Comparison of ENCODE assay signal across 8 mouse cellular contexts in genomic region chr17:17827658-17828190, GRCm38 (mm10). TPM values are rescaled to one million over a fixed set of nuclear protein-coding genes. Genes with fewer than 3 reads are reported as not detected.
A peak's percentile ranks its signal among the peaks of the same experiment; 100 is the strongest.
DNase-seq lines count a peak whose midpoint lies in the region; ATAC-seq and TF ChIP-seq lines count a peak whose summit lies in the region.

No protein-coding gene starts in this region.

- peaks cover 16% of the 10 kb centered on the region for H3K4me1 ChIP-seq in thymus, adult 2 months (replicated peaks; ENCODE audit: control insufficient read depth, insufficient read depth, low read length)
- H3K4me1 ChIP-seq in embryonic facial prominence, embryonic 11.5 days (ENCODE audit: control insufficient read depth, insufficient read depth, low read length): peaks cover 5% of the 10 kb centered on the region
- H3K4me1 ChIP-seq in heart, embryonic 11.5 days (ENCODE audit: control insufficient read depth, insufficient read depth, low read length): peaks cover 24% of the 10 kb centered on the region
- H3K4me1 ChIP-seq in kidney, embryonic 15.5 days: peaks cover 38% of the 10 kb centered on the region
- H3K4me1 ChIP-seq in liver, embryonic 15.5 days (replicated peaks): 0 out of 2 replicates have a peak, but pooled peaks cover 5% of the 10 kb centered on the region
- peaks cover 26% of the 10 kb centered on the region for H3K4me1 ChIP-seq in neural tube, embryonic 14.5 days (ENCODE audit: control insufficient read depth, insufficient read depth, low read length)

- ATAC-seq in embryonic facial prominence, embryonic 11.5 days (replicated peaks; ENCODE audit: insufficient number of reproducible peaks, low FRiP score, low TSS enrichment, low read depth): peak; percentile 31
- ATAC-seq in heart, embryonic 11.5 days (replicated peaks; ENCODE audit: insufficient number of reproducible peaks, low FRiP score, low TSS enrichment): peak; percentile 58
- ATAC-seq in kidney, embryonic 15.5 days (replicated peaks; ENCODE audit: low FRiP score): peak; percentile 57
- ATAC-seq in liver, embryonic 15.5 days (ENCODE audit: insufficient read depth): peak; percentile 54
- ATAC-seq in neural tube, embryonic 14.5 days (ENCODE audit: low read depth): peak; percentile 21

- TF ChIP-seq CTCF in thymus, adult 2 months (IDR thresholded peaks at IDR 0.05; ENCODE audit: borderline replicate concordance, control insufficient read depth, extremely low read depth, insufficient read depth, low read length, poor library complexity): no peak

- peak overlapping the region; percentile 76 for H3K4me2 ChIP-seq in embryonic facial prominence, embryonic 11.5 days (ENCODE audit: low read depth, low read length)
- H3K4me2 ChIP-seq in heart, embryonic 11.5 days: peak overlapping the region; percentile 87
- H3K4me2 ChIP-seq in kidney, embryonic 15.5 days: peak overlapping the region; percentile 81
- peak overlapping the region; percentile 55 for H3K4me2 ChIP-seq in liver, embryonic 15.5 days
- H3K4me2 ChIP-seq in neural tube, embryonic 14.5 days (ENCODE audit: low read depth, low read length): peak overlapping the region; percentile 97

- H3K36me3 ChIP-seq in thymus, adult 2 months (ENCODE audit: control insufficient read depth, insufficient read depth, low read length): no peaks in the 10 kb centered on the region
- no peaks in the 10 kb centered on the region; the same call in 1 of the 2 replicates for H3K36me3 ChIP-seq in embryonic facial prominence, embryonic 11.5 days (replicated peaks; ENCODE audit: control insufficient read depth, insufficient read depth, low read depth, low read length)
- 0 out of 2 replicates have a peak, but pooled peaks cover 3% of the 10 kb centered on the region for H3K36me3 ChIP-seq in heart, embryonic 11.5 days (ENCODE audit: control insufficient read depth, insufficient read depth, low read length)
- peaks cover 19% of the 10 kb centered on the region for H3K36me3 ChIP-seq in kidney, embryonic 15.5 days
- no peaks in the 10 kb centered on the region for H3K36me3 ChIP-seq in liver, embryonic 15.5 days (replicated peaks)
- H3K36me3 ChIP-seq in neural tube, embryonic 14.5 days (ENCODE audit: control insufficient read depth, insufficient read depth, low read length): peaks cover 6% of the 10 kb centered on the region; the same call in 1 of the 2 replicates

- no peaks in the 10 kb centered on the region; the same call in 1 of the 2 replicates for H3K27me3 ChIP-seq in thymus, adult 2 months (ENCODE audit: control insufficient read depth, insufficient read depth, low read length)
- no peaks in the 10 kb centered on the region for H3K27me3 ChIP-seq in embryonic facial prominence, embryonic 11.5 days (ENCODE audit: control insufficient read depth, insufficient read depth, low read length)
- H3K27me3 ChIP-seq in heart, embryonic 11.5 days (ENCODE audit: control insufficient read depth, insufficient read depth, low read length): no peaks in the 10 kb centered on the region
- H3K27me3 ChIP-seq in kidney, embryonic 15.5 days: no peaks in the 10 kb centered on the region
- H3K27me3 ChIP-seq in liver, embryonic 15.5 days: peaks cover 42% of the 10 kb centered on the region
- no peaks in the 10 kb centered on the region for H3K27me3 ChIP-seq in neural tube, embryonic 14.5 days (ENCODE audit: control insufficient read depth, insufficient read depth, low read length)

- no peak overlapping the region for H3K27ac ChIP-seq in thymus, adult 2 months (ENCODE audit: control insufficient read depth, insufficient read depth, low read length)
- H3K27ac ChIP-seq in embryonic facial prominence, embryonic 11.5 days (replicated peaks; ENCODE audit: low read depth, low read length): peak overlapping the region; percentile 100
- H3K27ac ChIP-seq in heart, embryonic 11.5 days (ENCODE audit: low read depth, low read length): peak overlapping the region; percentile 98
- peak overlapping the region; percentile 99 for H3K27ac ChIP-seq in kidney, embryonic 15.5 days
- peak overlapping the region; percentile 76 for H3K27ac ChIP-seq in liver, embryonic 15.5 days (replicated peaks)
- peak overlapping the region; percentile 98 for H3K27ac ChIP-seq in neural tube, embryonic 14.5 days (ENCODE audit: low read depth, low read length)

- H3K9me3 ChIP-seq in embryonic facial prominence, embryonic 11.5 days (replicated peaks; ENCODE audit: control insufficient read depth, low read length): no peaks in the 10 kb centered on the region
- no peaks in the 10 kb centered on the region for H3K9me3 ChIP-seq in heart, embryonic 11.5 days (replicated peaks; ENCODE audit: control insufficient read depth, low read length)
- H3K9me3 ChIP-seq in kidney, embryonic 15.5 days (replicated peaks): no peaks in the 10 kb centered on the region
- H3K9me3 ChIP-seq in liver, embryonic 15.5 days (replicated peaks): no peaks in the 10 kb centered on the region
- no peaks in the 10 kb centered on the region for H3K9me3 ChIP-seq in neural tube, embryonic 14.5 days (ENCODE audit: control insufficient read depth, low read length)

- peak overlapping the region; percentile 7 for H3K4me3 ChIP-seq in thymus, adult 2 months (ENCODE audit: control insufficient read depth, insufficient read depth, low read length)
- peak overlapping the region; percentile 86 for H3K4me3 ChIP-seq in embryonic facial prominence, embryonic 11.5 days (ENCODE audit: low read depth, low read length)
- H3K4me3 ChIP-seq in heart, embryonic 11.5 days (ENCODE audit: low read depth, low read length): peak overlapping the region; percentile 59
- peak overlapping the region; percentile 85 for H3K4me3 ChIP-seq in kidney, embryonic 15.5 days (replicated peaks)
- H3K4me3 ChIP-seq in liver, embryonic 15.5 days (replicated peaks): peak overlapping the region; percentile 57
- H3K4me3 ChIP-seq in neural tube, embryonic 14.5 days (ENCODE audit: low read depth, low read length): peak overlapping the region; percentile 81

- WGBS in thymus, adult 2 months: 3% methylated on average over 13 of the region's 13 CpGs
- whole genome bisulfite sequencing in embryonic facial prominence, embryonic 11.5 days: under 1% methylated on average over 12 of the region's 13 CpGs
- WGBS in heart, embryonic 11.5 days (ENCODE audit: insufficient replicate concordance): 0% methylated on average over 13 of the region's 13 CpGs
- 1% methylated on average over 13 of the region's 13 CpGs for WGBS in kidney, embryonic 15.5 days
- WGBS in liver, embryonic 15.5 days (ENCODE audit: insufficient replicate concordance): under 1% methylated on average over 13 of the region's 13 CpGs
- 1% methylated on average over 10 of the region's 13 CpGs for WGBS in neural tube, embryonic 14.5 days

- H3K9ac ChIP-seq in embryonic facial prominence, embryonic 11.5 days (replicated peaks; ENCODE audit: low read length): peak overlapping the region; percentile 88
- H3K9ac ChIP-seq in heart, embryonic 11.5 days (ENCODE audit: low read depth, low read length): peak overlapping the region; percentile 76
- peak overlapping the region; percentile 78 for H3K9ac ChIP-seq in kidney, embryonic 15.5 days
- H3K9ac ChIP-seq in liver, embryonic 15.5 days: 0 out of 2 replicates have a peak overlapping the region, but pooled peaks have one; percentile 18
- H3K9ac ChIP-seq in neural tube, embryonic 14.5 days (replicated peaks; ENCODE audit: low read depth, low read length): peak overlapping the region; percentile 99

- no peak for TF ChIP-seq POLR2A in thymus, adult 2 months (IDR thresholded peaks at IDR 0.05; ENCODE audit: control insufficient read depth, extremely low read depth, insufficient read depth, low read length, poor library complexity)

- DNase-seq in thymus, adult 2 months: no peak
- no peak for DNase-seq in thymus, postnatal 10 days (ENCODE audit: low spot score in 2 of 2)
- peak; percentile 86 for DNase-seq in embryonic facial prominence, embryonic 11.5 days (ENCODE audit: low spot score)
- no peak for DNase-seq in c-Kit-positive CD71-positive TER-119-positive erythroid progenitor cells, embryonic 14.5 days (ENCODE audit: low spot score)

RNA-seq across cellular contexts. Expression of gene Spaca6, which starts 0.8 kb away (rescaled TPM):
- polyA plus RNA-seq in thymus, adult 2 months (2012; rRNA removed): 11.3 and 14.9 TPM in 2 replicates
- 13.7 and 18.5 TPM in 2 replicates for polyA plus RNA-seq in embryonic facial prominence, embryonic 11.5 days (2014; fragmentation: Nextera tagmentation; extraction: Ambion mirVana)
- 15.5 and 25.1 TPM in 2 replicates for polyA plus RNA-seq in heart, embryonic 11.5 days (2014; fragmentation: Nextera tagmentation; extraction: Ambion mirVana)
- 37.3 and 37.7 TPM in 2 replicates for polyA plus RNA-seq in kidney, embryonic 15.5 days (2015; fragmentation: Nextera tagmentation; extraction: Ambion mirVana)
- 4.1 TPM in 2 replicates for polyA plus RNA-seq in liver, embryonic 15.5 days (2015; fragmentation: Nextera tagmentation; extraction: Ambion mirVana)
- polyA plus RNA-seq in neural tube, embryonic 14.5 days (2014; fragmentation: Nextera tagmentation; extraction: Ambion mirVana): 21.4 and 29.1 TPM in 2 replicates

RNA-seq across cellular contexts. Expression of gene Has1, which starts 27.3 kb away (rescaled TPM):
- polyA plus RNA-seq in thymus, adult 2 months (2012; rRNA removed): 0.33 and 0.50 TPM in 2 replicates
- polyA plus RNA-seq in embryonic facial prominence, embryonic 11.5 days (2014; fragmentation: Nextera tagmentation; extraction: Ambion mirVana): 0.70 and 0.74 TPM in 2 replicates
- polyA plus RNA-seq in heart, embryonic 11.5 days (2014; fragmentation: Nextera tagmentation; extraction: Ambion mirVana): 0.93 and 2.0 TPM in 2 replicates
- 0.88 and 1.1 TPM in 2 replicates for polyA plus RNA-seq in kidney, embryonic 15.5 days (2015; fragmentation: Nextera tagmentation; extraction: Ambion mirVana)
- polyA plus RNA-seq in liver, embryonic 15.5 days (2015; fragmentation: Nextera tagmentation; extraction: Ambion mirVana): 0.03 and 0.05 TPM in 2 replicates
- polyA plus RNA-seq in neural tube, embryonic 14.5 days (2014; fragmentation: Nextera tagmentation; extraction: Ambion mirVana): 0.93 and 1.7 TPM in 2 replicates

RNA-seq across cellular contexts. Expression of gene Fpr1, which starts 56.0 kb away (rescaled TPM):
- polyA plus RNA-seq in thymus, adult 2 months (2012; rRNA removed): 0.50 and 0.74 TPM in 2 replicates
- 0.15 TPM in 1 of 2 replicates, not detected in the other for polyA plus RNA-seq in embryonic facial prominence, embryonic 11.5 days (2014; fragmentation: Nextera tagmentation; extraction: Ambion mirVana)
- polyA plus RNA-seq in heart, embryonic 11.5 days (2014; fragmentation: Nextera tagmentation; extraction: Ambion mirVana): not detected in 2 replicates
- polyA plus RNA-seq in kidney, embryonic 15.5 days (2015; fragmentation: Nextera tagmentation; extraction: Ambion mirVana): 0.32 and 0.73 TPM in 2 replicates
- polyA plus RNA-seq in liver, embryonic 15.5 days (2015; fragmentation: Nextera tagmentation; extraction: Ambion mirVana): 6.3 and 7.9 TPM in 2 replicates
- 0.15 and 0.21 TPM in 2 replicates for polyA plus RNA-seq in neural tube, embryonic 14.5 days (2014; fragmentation: Nextera tagmentation; extraction: Ambion mirVana)

RNA-seq across cellular contexts. Expression of gene Fpr2, which starts 59.9 kb away (rescaled TPM):
- 0.18 and 0.73 TPM in 2 replicates for polyA plus RNA-seq in thymus, adult 2 months (2012; rRNA removed)
- not detected in 2 replicates for polyA plus RNA-seq in embryonic facial prominence, embryonic 11.5 days (2014; fragmentation: Nextera tagmentation; extraction: Ambion mirVana)
- not detected in 2 replicates for polyA plus RNA-seq in heart, embryonic 11.5 days (2014; fragmentation: Nextera tagmentation; extraction: Ambion mirVana)
- polyA plus RNA-seq in kidney, embryonic 15.5 days (2015; fragmentation: Nextera tagmentation; extraction: Ambion mirVana): 0.60 and 0.73 TPM in 2 replicates
- 3.4 and 3.5 TPM in 2 replicates for polyA plus RNA-seq in liver, embryonic 15.5 days (2015; fragmentation: Nextera tagmentation; extraction: Ambion mirVana)
- not detected in 2 replicates for polyA plus RNA-seq in neural tube, embryonic 14.5 days (2014; fragmentation: Nextera tagmentation; extraction: Ambion mirVana)

RNA-seq across cellular contexts. Expression of gene Fpr3, which starts 59.9 kb away (rescaled TPM):
- not detected in 2 replicates for polyA plus RNA-seq in thymus, adult 2 months (2012; rRNA removed)
- not detected in 2 replicates for polyA plus RNA-seq in embryonic facial prominence, embryonic 11.5 days (2014; fragmentation: Nextera tagmentation; extraction: Ambion mirVana)
- polyA plus RNA-seq in heart, embryonic 11.5 days (2014; fragmentation: Nextera tagmentation; extraction: Ambion mirVana): not detected in 2 replicates
- polyA plus RNA-seq in kidney, embryonic 15.5 days (2015; fragmentation: Nextera tagmentation; extraction: Ambion mirVana): not detected in 2 replicates
- not detected in 2 replicates for polyA plus RNA-seq in liver, embryonic 15.5 days (2015; fragmentation: Nextera tagmentation; extraction: Ambion mirVana)
- not detected in 2 replicates for polyA plus RNA-seq in neural tube, embryonic 14.5 days (2014; fragmentation: Nextera tagmentation; extraction: Ambion mirVana)

Comparison
In these comparisons a context has a peak if more than half of its experiments do, and no peak if none do; other contexts are left out.
1. H3K4me3 ChIP-seq: peak in every context shown above with its lines; median percentile 86 in embryonic facial prominence, embryonic 11.5 days; 85 in kidney, embryonic 15.5 days; 81 in neural tube, embryonic 14.5 days; 59 in heart, embryonic 11.5 days; 57 in liver, embryonic 15.5 days; 7 in thymus, adult 2 months.
2. H3K9ac ChIP-seq: peak in every context shown above with its lines; median percentile 99 in neural tube, embryonic 14.5 days; 88 in embryonic facial prominence, embryonic 11.5 days; 78 in kidney, embryonic 15.5 days; 76 in heart, embryonic 11.5 days; 18 in liver, embryonic 15.5 days.